In the genomic region with DNA sequence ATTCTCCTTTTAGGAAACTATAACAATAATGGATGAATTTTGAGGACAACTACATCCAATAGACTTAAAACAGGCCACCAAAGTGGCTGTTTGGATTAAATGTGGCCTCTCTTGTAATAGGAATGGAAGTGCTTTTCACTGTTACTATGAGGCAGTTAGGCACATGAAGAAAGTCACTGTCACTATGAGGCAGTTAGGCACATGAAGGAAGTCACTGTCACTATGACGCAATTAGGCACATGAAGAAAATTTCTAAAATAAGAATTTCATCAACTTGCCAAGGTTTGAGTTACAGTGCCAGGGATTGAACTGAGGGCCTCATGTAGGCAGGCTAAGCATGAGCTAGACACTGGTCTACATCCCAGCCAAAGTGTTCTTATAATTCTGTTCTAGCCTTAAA, we compare ENCODE assay signal across 14 mouse cellular contexts.
"Had no signal": no experiment of that assay in that cellular context is flagged by ENCODE, and none has a peak within 500 bp of the region (broad histone marks: within the 10 kb centered on the region; RNA-seq: fewer than 3 reads in every experiment).

No protein-coding gene starts in this region.

- H3K9ac ChIP-seq: kidney, embryonic 15.5 days; limb, embryonic 15.5 days; liver, embryonic 13.5 days; midbrain, embryonic 15.5 days; neural tube, embryonic 12.5 days had no signal

- H3K9me3 ChIP-seq: kidney, embryonic 15.5 days; limb, embryonic 15.5 days; liver, embryonic 13.5 days; megakaryocyte, embryonic 14.5 days; midbrain, embryonic 15.5 days; neural tube, embryonic 12.5 days had no signal

- ATAC-seq: intestine, embryonic 16.5 days; midbrain, embryonic 15.5 days had no signal

- H3K36me3 ChIP-seq: midbrain, embryonic 15.5 days; neural tube, embryonic 12.5 days had no signal

- H3K27me3 ChIP-seq: kidney, embryonic 15.5 days; limb, embryonic 15.5 days; liver, embryonic 13.5 days; megakaryocyte, embryonic 14.5 days; midbrain, embryonic 15.5 days; neural tube, embryonic 12.5 days had no signal

- H3K4me1 ChIP-seq: kidney, embryonic 15.5 days; limb, embryonic 15.5 days; liver, embryonic 13.5 days; midbrain, embryonic 15.5 days; neural tube, embryonic 12.5 days had no signal

- H3K4me2 ChIP-seq: kidney, embryonic 15.5 days; limb, embryonic 15.5 days; liver, embryonic 13.5 days; midbrain, embryonic 11.5 days; midbrain, embryonic 15.5 days; neural tube, embryonic 12.5 days had no signal

- H3K4me3 ChIP-seq: kidney, embryonic 15.5 days; left cerebral cortex, adult 2 months; limb, embryonic 15.5 days; liver, embryonic 13.5 days; megakaryocyte, embryonic 14.5 days; midbrain, embryonic 15.5 days; neural tube, embryonic 12.5 days had no signal

- DNase-seq: kidney, adult 2 months; kidney, postnatal 14 days; liver, embryonic 13.5 days; lung, adult 18-20 months; retina, postnatal 1 day had no signal

- H3K27ac ChIP-seq: kidney, embryonic 15.5 days; left cerebral cortex, adult 2 months; limb, embryonic 15.5 days; liver, embryonic 13.5 days; midbrain, embryonic 15.5 days; neural tube, embryonic 12.5 days; stomach, postnatal 0 days had no signal
